Mouse (Mus musculus) midbrain, embryonic 14.5 days (tissue): ENCODE measurements at regions not wholly inside any gene's neighbourhood (a gene's known extent, or its start where the extent isn't known, plus 50 kb on each side); places are given as distances from the start of the nearest gene placed in this dataset.

Experiments used
- ATAC-seq: fragments of 200-750 bp; cut with Nextera tagmentation; 2 replicates; pipeline ENCODE4 v1.8.0; 2017; ENCODE audit warnings: moderate number of reproducible peaks, moderate library complexity; ENCODE audit not compliant: low FRiP score, low TSS enrichment
- DNase-seq: peaks from one replicate; pipeline ENCODE4 v3.0.0-alpha.2; 2015
- H3K27ac ChIP-seq: fragments of 300-500 bp; sonication (generic); replicated peaks from 2 replicates; pipeline ENCODE4 v1.5.1; 2014; ENCODE audit warnings: mild to moderate bottlenecking, low read depth, low read length, moderate library complexity
- H3K27me3 ChIP-seq: fragments of 300-500 bp; sonication (generic); 2 replicates; pipeline ENCODE4 v1.6.1; 2014; ENCODE audit warnings: low read length, control low read depth, mixed read lengths; ENCODE audit not compliant: control insufficient read depth, insufficient read depth
- H3K36me3 ChIP-seq: fragments of 300-500 bp; sonication (generic); 2 replicates; pipeline ENCODE4 v1.6.1; 2014; ENCODE audit warnings: low read length, control low read depth; ENCODE audit not compliant: control insufficient read depth, insufficient read depth
- H3K4me1 ChIP-seq: fragments of 300-500 bp; sonication (generic); 2 replicates; pipeline ENCODE4 v1.6.1; 2014; ENCODE audit warnings: mild to moderate bottlenecking, antibody characterized with exemption, low read length, control low read depth; ENCODE audit not compliant: control insufficient read depth, insufficient read depth
- H3K4me2 ChIP-seq: fragments of 300-500 bp; sonication (generic); 2 replicates; pipeline ENCODE4 v1.6.1; 2014; ENCODE audit warnings: mild to moderate bottlenecking, low read length, moderate library complexity
- H3K4me3 ChIP-seq: fragments of 300-500 bp; sonication (generic); replicated peaks from 2 replicates; pipeline ENCODE4 v1.5.1; 2014; ENCODE audit warnings: low read depth, low read length
- H3K9ac ChIP-seq: fragments of 300-500 bp; sonication (generic); replicated peaks from 2 replicates; pipeline ENCODE4 v1.6.1; 2014; ENCODE audit warnings: mild to moderate bottlenecking, low read length, moderate library complexity
- H3K9me3 ChIP-seq: fragments of 300-500 bp; sonication (generic); 2 replicates; pipeline ENCODE4 v1.6.1; 2016; ENCODE audit warnings: low read length, control low read depth, mixed read lengths; ENCODE audit not compliant: control insufficient read depth
- WGBS: fragments of 180-500 bp; shearing (Covaris S2); extraction: QIAGEN DNeasy Blood & Tissue Kit; methylation state at CpG from one replicate; pipeline ENCODE4 v1.1.7; 2014; 5-methylcytosine and 5-hydroxymethylcytosine counted together

GRCm38 (mm10) chr12:93981307-93981706, 1710.7 kb upstream of the Flrt2 start:
- Histone ChIP-seq H3K27ac (no peak overlapping the region), H3K27me3 (no peaks in the 10 kb centered on the region), H3K4me3 (no peak overlapping the region), H3K4me1 (no peaks in the 10 kb centered on the region), H3K36me3 (no peaks in the 10 kb centered on the region), H3K9ac (no peak overlapping the region), H3K9me3 (no peaks in the 10 kb centered on the region), H3K4me2 (no peak overlapping the region)
- WGBS = 64% methylated on average over 1 of the region's 1 CpGs
- ATAC-seq = no peak
- no peak for DNase-seq

GRCm38 (mm10) chr12:93991531-93991930, 1700.5 kb upstream of the Flrt2 start:
- ATAC-seq (no peak), DNase-seq (no peak)
- Histone ChIP-seq H3K4me3 (no peak overlapping the region), H3K4me2 (no peak overlapping the region), H3K9me3 (no peaks in the 10 kb centered on the region), H3K27ac (no peak overlapping the region), H3K36me3 (no peaks in the 10 kb centered on the region), H3K9ac (no peak overlapping the region), H3K27me3 (no peaks in the 10 kb centered on the region), H3K4me1 (no peaks in the 10 kb centered on the region)
- 85% methylated on average over 1 of the region's 1 CpGs for WGBS

GRCm38 (mm10) chr12:93993875-93994274, 1698.2 kb upstream of the Flrt2 start:
- H3K36me3 ChIP-seq = no peaks in the 10 kb centered on the region
- DNase-seq (no peak), ATAC-seq (no peak)
- no peaks in the 10 kb centered on the region for H3K27me3 ChIP-seq
- no peak overlapping the region for H3K4me3 ChIP-seq
- 91% methylated on average over 6 of the region's 6 CpGs for WGBS
- H3K9ac ChIP-seq = no peak overlapping the region
- no peaks in the 10 kb centered on the region for H3K4me1 ChIP-seq
- H3K27ac ChIP-seq = no peak overlapping the region
- no peaks in the 10 kb centered on the region for H3K9me3 ChIP-seq
- H3K4me2 ChIP-seq = no peak overlapping the region

GRCm38 (mm10) chr12:94015946-94016345, 1676.1 kb upstream of the Flrt2 start:
- DNase-seq = no peak
- Histone ChIP-seq H3K4me1 (no peaks in the 10 kb centered on the region), H3K9ac (no peak overlapping the region), H3K4me3 (no peak overlapping the region), H3K27ac (no peak overlapping the region), H3K4me2 (no peak overlapping the region), H3K27me3 (no peaks in the 10 kb centered on the region), H3K36me3 (no peaks in the 10 kb centered on the region), H3K9me3 (no peaks in the 10 kb centered on the region)
- ATAC-seq = no peak

GRCm38 (mm10) chr12:94031364-94031763, 1660.7 kb upstream of the Flrt2 start:
- Histone ChIP-seq H3K9me3 (no peaks in the 10 kb centered on the region), H3K36me3 (no peaks in the 10 kb centered on the region), H3K4me1 (peaks cover 5% of the 10 kb centered on the region; the same call in 1 of the 2 replicates), H3K4me2 (no peak overlapping the region), H3K4me3 (no peak overlapping the region), H3K9ac (no peak overlapping the region), H3K27me3 (no peaks in the 10 kb centered on the region), H3K27ac (no peak overlapping the region)
- 23% methylated on average over 4 of the region's 4 CpGs for WGBS
- peak; percentile 75 for DNase-seq
- peak; percentile 81; the same call in 1 of the 2 replicates for ATAC-seq

GRCm38 (mm10) chr12:94047972-94048371, 1644.1 kb upstream of the Flrt2 start:
- DNase-seq = no peak
- ATAC-seq = no peak
- WGBS = 87% methylated on average over 2 of the region's 2 CpGs
- no peaks in the 10 kb centered on the region for H3K9me3 ChIP-seq
- H3K27me3 ChIP-seq = no peaks in the 10 kb centered on the region
- H3K9ac ChIP-seq = no peak overlapping the region
- no peak overlapping the region for H3K27ac ChIP-seq
- H3K4me3 ChIP-seq = no peak overlapping the region
- H3K36me3 ChIP-seq = no peaks in the 10 kb centered on the region
- H3K4me2 ChIP-seq = no peak overlapping the region
- H3K4me1 ChIP-seq = no peaks in the 10 kb centered on the region

GRCm38 (mm10) chr12:94057767-94058166, 1634.3 kb upstream of the Flrt2 start:
- WGBS = 91% methylated on average over 2 of the region's 2 CpGs
- no peaks in the 10 kb centered on the region for H3K9me3 ChIP-seq
- no peaks in the 10 kb centered on the region for H3K4me1 ChIP-seq
- ATAC-seq (no peak), DNase-seq (no peak)
- H3K36me3 ChIP-seq = no peaks in the 10 kb centered on the region
- no peak overlapping the region for H3K4me3 ChIP-seq
- no peaks in the 10 kb centered on the region for H3K27me3 ChIP-seq
- H3K9ac ChIP-seq = no peak overlapping the region
- no peak overlapping the region for H3K27ac ChIP-seq
- no peak overlapping the region for H3K4me2 ChIP-seq

GRCm38 (mm10) chr12:94059641-94060040, 1632.4 kb upstream of the Flrt2 start:
- no peak for ATAC-seq
- H3K4me1 ChIP-seq = no peaks in the 10 kb centered on the region
- H3K36me3 ChIP-seq = no peaks in the 10 kb centered on the region
- whole genome bisulfite sequencing = 89% methylated on average over 6 of the region's 6 CpGs
- H3K4me3 ChIP-seq = no peak overlapping the region
- no peak for DNase-seq
- no peak overlapping the region for H3K9ac ChIP-seq
- H3K9me3 ChIP-seq = no peaks in the 10 kb centered on the region
- no peak overlapping the region for H3K4me2 ChIP-seq
- no peak overlapping the region for H3K27ac ChIP-seq
- no peaks in the 10 kb centered on the region for H3K27me3 ChIP-seq

GRCm38 (mm10) chr12:94060336-94060735, 1631.7 kb upstream of the Flrt2 start:
- DNase-seq (peak; percentile 24), ATAC-seq (no peak)

More at GRCm38 (mm10) chr12:94060336-94060735, 1631.7 kb upstream of the Flrt2 start:
- H3K4me3 ChIP-seq = no peak overlapping the region
- no peak overlapping the region for H3K9ac ChIP-seq
- no peak overlapping the region for H3K27ac ChIP-seq
- H3K27me3 ChIP-seq = no peaks in the 10 kb centered on the region
- H3K4me1 ChIP-seq = no peaks in the 10 kb centered on the region
- H3K4me2 ChIP-seq = no peak overlapping the region
- no peaks in the 10 kb centered on the region for H3K36me3 ChIP-seq
- no peaks in the 10 kb centered on the region for H3K9me3 ChIP-seq
- 78% methylated on average over 2 of the region's 2 CpGs for WGBS
